Mouse (Mus musculus) heart, embryonic 11.5 days (tissue): Measurements from ENCODE around the gene Mov10l1. TPM values are rescaled to one million over a fixed set of nuclear protein-coding genes. Genes with fewer than 3 reads are reported as not detected.
A peak's percentile ranks its signal among the peaks of the same experiment; 100 is the strongest.

Experiments used
- ATAC-seq: fragments of 200-750 bp; cut with Nextera tagmentation; replicated peaks from 2 replicates; pipeline ENCODE4 v1.8.0; 2017; ENCODE audit warnings: moderate library complexity; ENCODE audit not compliant: insufficient number of reproducible peaks, low FRiP score, low TSS enrichment
- H3K27ac ChIP-seq: fragments of 300-500 bp; sonication (generic); 2 replicates; pipeline ENCODE4 v1.5.1; 2014; ENCODE audit warnings: mild to moderate bottlenecking, low read depth, low read length
- H3K27me3 ChIP-seq: fragments of 300-500 bp; sonication (generic); 2 replicates; pipeline ENCODE4 v1.6.1; 2014; ENCODE audit warnings: mild to moderate bottlenecking, low read length, mixed read lengths; ENCODE audit not compliant: control insufficient read depth, insufficient read depth
- H3K36me3 ChIP-seq: fragments of 300-500 bp; sonication (generic); 2 replicates; pipeline ENCODE4 v1.6.1; 2014; ENCODE audit warnings: mild to moderate bottlenecking, low read length, moderate library complexity, mixed read lengths; ENCODE audit not compliant: control insufficient read depth, insufficient read depth
- H3K4me1 ChIP-seq: fragments of 300-500 bp; sonication (generic); 2 replicates; pipeline ENCODE4 v1.6.1; 2014; ENCODE audit warnings: low read length; ENCODE audit not compliant: control insufficient read depth, insufficient read depth
- H3K4me2 ChIP-seq: fragments of 300-500 bp; sonication (generic); 2 replicates; pipeline ENCODE4 v1.6.1; 2014; ENCODE audit warnings: mild to moderate bottlenecking, moderate library complexity
- H3K4me3 ChIP-seq: fragments of 300-500 bp; sonication (generic); 2 replicates; pipeline ENCODE4 v1.5.1; 2014; ENCODE audit warnings: low read depth, low read length
- H3K9ac ChIP-seq: fragments of 300-500 bp; sonication (generic); 2 replicates; pipeline ENCODE4 v1.6.1; 2014; ENCODE audit warnings: mild to moderate bottlenecking, low read depth, low read length, moderate library complexity
- H3K9me3 ChIP-seq: fragments of 300-500 bp; sonication (generic); replicated peaks from 2 replicates; pipeline ENCODE4 v1.6.1; 2016; ENCODE audit warnings: low read length; ENCODE audit not compliant: control insufficient read depth
- WGBS: fragments of 180-500 bp; shearing (Covaris S2); extraction: QIAGEN DNeasy Blood & Tissue Kit; methylation state at CpG from one replicate; pipeline ENCODE4 v1.1.7; 2014; ENCODE audit not compliant: insufficient replicate concordance; 5-methylcytosine and 5-hydroxymethylcytosine counted together
- polyA plus RNA-seq: library from polyadenylated mRNA; unstranded; fragments of >200 nt; fragmentation: Nextera tagmentation; extraction: Ambion mirVana; gene quantifications from 2 replicates; pipeline ENCODE4 v1.2.1, GENCODE M21; 2014

Gene Mov10l1
- polyA plus RNA-seq, 1 experiment from 2014 or later = 57.6 TPM

GRCm38 (mm10) chr15:89088607-89089247 is 106.0 kb downstream of the Mov10l1 start, which contains the start of gene Selenoo:
Gene Selenoo (plus strand): TSS chr15:89089084.
- H3K9me3 ChIP-seq = no peaks in the 10 kb centered on the region
- H3K27ac ChIP-seq = peak within 1 kb of the TSS; percentile 46; the same call in 1 of the 2 replicates
- 2% methylated on average over 38 of the region's 38 CpGs for WGBS
- peak within 1 kb of the TSS; percentile 87 for H3K9ac ChIP-seq
- peak within 1 kb of the TSS; percentile 98 for H3K4me3 ChIP-seq
- no peaks in the 10 kb centered on the region for H3K27me3 ChIP-seq
- H3K4me2 ChIP-seq = peak within 1 kb of the TSS; percentile 99
- peak; percentile 90 for ATAC-seq
- H3K36me3 ChIP-seq = peaks cover 16% of the 10 kb centered on the region
- H3K4me1 ChIP-seq = peaks cover 10% of the 10 kb centered on the region

- peak; percentile 28; the same call in 1 of the 2 replicates for ATAC-seq
- 2% methylated on average over 68 of the region's 68 CpGs for WGBS
- H3K4me3 ChIP-seq = peak overlapping the region; percentile 98
- H3K4me2 ChIP-seq = peak overlapping the region; percentile 99
- H3K36me3 ChIP-seq = peaks cover 17% of the 10 kb centered on the region
- no peaks in the 10 kb centered on the region for H3K27me3 ChIP-seq
- peak overlapping the region; percentile 46; the same call in 1 of the 2 replicates for H3K27ac ChIP-seq
- peaks cover 10% of the 10 kb centered on the region for H3K4me1 ChIP-seq
- H3K9ac ChIP-seq = peak overlapping the region; percentile 87
- H3K9me3 ChIP-seq = no peaks in the 10 kb centered on the region
Observed at GRCm38 (mm10) chr15:89089248-89090051, 106.7 kb downstream of the Mov10l1 start.

GRCm38 (mm10) chr15:89090662-89091061 is 108.0 kb downstream of the Mov10l1 start:
- WGBS = 94% methylated on average over 4 of the region's 4 CpGs
- Histone ChIP-seq H3K27me3 (no peaks in the 10 kb centered on the region), H3K27ac (no peak overlapping the region), H3K4me3 (no peak overlapping the region), H3K4me1 (peaks cover 10% of the 10 kb centered on the region), H3K4me2 (no peak overlapping the region), H3K36me3 (peaks cover 14% of the 10 kb centered on the region), H3K9me3 (no peaks in the 10 kb centered on the region), H3K9ac (no peak overlapping the region)
- no peak for ATAC-seq

- no peak for ATAC-seq
- no peak overlapping the region for H3K4me2 ChIP-seq
- H3K4me1 ChIP-seq = peaks cover 10% of the 10 kb centered on the region
- no peaks in the 10 kb centered on the region for H3K27me3 ChIP-seq
- 81% methylated on average over 5 of the region's 5 CpGs for WGBS
- H3K9ac ChIP-seq = no peak overlapping the region
- no peak overlapping the region for H3K4me3 ChIP-seq
- peaks cover 15% of the 10 kb centered on the region for H3K36me3 ChIP-seq
- no peaks in the 10 kb centered on the region for H3K9me3 ChIP-seq
- no peak overlapping the region for H3K27ac ChIP-seq
Observed at GRCm38 (mm10) chr15:89092181-89092580, 109.5 kb downstream of the Mov10l1 start.

GRCm38 (mm10) chr15:89097450-89097849 is 114.7 kb downstream of the Mov10l1 start:
- Histone ChIP-seq H3K4me2 (no peak overlapping the region), H3K27ac (no peak overlapping the region), H3K4me1 (no peaks in the 10 kb centered on the region), H3K9me3 (no peaks in the 10 kb centered on the region), H3K27me3 (no peaks in the 10 kb centered on the region), H3K9ac (no peak overlapping the region), H3K4me3 (no peak overlapping the region), H3K36me3 (peaks cover 56% of the 10 kb centered on the region)
- 88% methylated on average over 5 of the region's 5 CpGs for WGBS
- no peak for ATAC-seq

- H3K4me3 ChIP-seq = no peak overlapping the region
- no peak overlapping the region for H3K9ac ChIP-seq
- H3K4me1 ChIP-seq = no peaks in the 10 kb centered on the region
- H3K9me3 ChIP-seq = no peaks in the 10 kb centered on the region
- H3K4me2 ChIP-seq = no peak overlapping the region
- ATAC-seq = no peak
- no peaks in the 10 kb centered on the region for H3K27me3 ChIP-seq
- no peak overlapping the region for H3K27ac ChIP-seq
- peaks cover 63% of the 10 kb centered on the region for H3K36me3 ChIP-seq
- 90% methylated on average over 7 of the region's 7 CpGs for WGBS
Observed at GRCm38 (mm10) chr15:89098616-89099015, 115.9 kb downstream of the Mov10l1 start.

GRCm38 (mm10) chr15:89100823-89101222 is 118.1 kb downstream of the Mov10l1 start:
- WGBS = 90% methylated on average over 12 of the region's 12 CpGs
- Histone ChIP-seq H3K27me3 (no peaks in the 10 kb centered on the region), H3K36me3 (peaks cover 70% of the 10 kb centered on the region), H3K9me3 (no peaks in the 10 kb centered on the region), H3K4me2 (no peak overlapping the region), H3K4me1 (no peaks in the 10 kb centered on the region), H3K27ac (no peak overlapping the region), H3K4me3 (no peak overlapping the region), H3K9ac (no peak overlapping the region)
- ATAC-seq = no peak

GRCm38 (mm10) chr15:89102646-89103045 is 119.9 kb downstream of the Mov10l1 start:
- Histone ChIP-seq H3K4me1 (no peaks in the 10 kb centered on the region), H3K36me3 (peaks cover 62% of the 10 kb centered on the region), H3K27ac (no peak overlapping the region), H3K27me3 (no peaks in the 10 kb centered on the region), H3K4me3 (no peak overlapping the region), H3K9me3 (no peaks in the 10 kb centered on the region), H3K9ac (no peak overlapping the region), H3K4me2 (no peak overlapping the region)
- 81% methylated on average over 5 of the region's 5 CpGs for WGBS
- no peak for ATAC-seq
